18 mouse cellular contexts compared by ENCODE assay signal in the genomic region with DNA sequence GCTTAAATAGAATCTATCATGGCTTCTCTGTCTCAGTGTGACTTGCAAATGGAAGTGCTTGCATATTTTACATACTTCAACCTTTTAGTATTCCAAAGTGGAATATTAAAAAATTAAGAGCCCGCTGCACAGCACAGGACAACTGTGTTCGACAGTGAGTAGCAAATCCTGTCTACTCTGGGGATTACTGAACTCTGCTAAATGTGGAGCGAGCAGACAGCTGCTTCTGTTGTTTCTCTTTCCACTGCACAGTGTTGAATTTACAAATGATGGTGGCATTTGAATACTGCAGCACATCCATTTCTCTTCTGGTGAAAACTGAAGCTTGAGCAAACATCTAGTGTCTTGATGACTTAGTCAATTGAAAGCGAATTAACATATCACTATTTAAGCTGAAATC.
DNase-seq lines count a peak whose midpoint lies in the region; ATAC-seq and TF ChIP-seq lines count a peak whose summit lies in the region.
"Had no signal": no experiment of that assay in that cellular context is flagged by ENCODE, and none has a peak within 500 bp of the region (broad histone marks: within the 10 kb centered on the region; RNA-seq: fewer than 3 reads in every experiment).

No protein-coding gene starts in this region.

- 0 out of 2 replicates have a peak, but pooled peaks have one; percentile 38 for ATAC-seq in forebrain, embryonic 15.5 days (replicated peaks)
- no peak for ATAC-seq in forebrain, embryonic 13.5 days
- ATAC-seq in hindbrain, postnatal 0 days, result 0 out of 2 replicates have a peak, but pooled peaks have one; percentile 40
- peak; percentile 59; the same call in 1 of the 2 replicates for ATAC-seq in midbrain, embryonic 11.5 days (ENCODE audit: low FRiP score)
- ATAC-seq: forebrain, embryonic 14.5 days; hindbrain, embryonic 16.5 days had no signal

- H3K4me1 ChIP-seq in forebrain, embryonic 15.5 days, result no peaks in the 10 kb centered on the region
- no peaks in the 10 kb centered on the region for H3K4me1 ChIP-seq in forebrain, embryonic 13.5 days
- H3K4me1 ChIP-seq in hindbrain, postnatal 0 days (ENCODE audit: insufficient read depth, low read length), result no peaks in the 10 kb centered on the region
- no peaks in the 10 kb centered on the region for H3K4me1 ChIP-seq in hindbrain, embryonic 10.5 days (replicated peaks)
- H3K4me1 ChIP-seq in midbrain, embryonic 11.5 days (ENCODE audit: control insufficient read depth, insufficient read depth, low read length), result no peaks in the 10 kb centered on the region
- no peaks in the 10 kb centered on the region for H3K4me1 ChIP-seq in midbrain, embryonic 10.5 days
- H3K4me1 ChIP-seq: heart, embryonic 13.5 days; hindbrain, embryonic 12.5 days had no signal

- no peak for TF ChIP-seq POLR2A in brain, embryonic 14.5 days (IDR thresholded peaks at IDR 0.05; ENCODE audit: borderline replicate concordance, extremely low read depth, insufficient read depth, insufficient read length, poor library complexity, severe bottlenecking)

- no peaks in the 10 kb centered on the region for H3K9me3 ChIP-seq in forebrain, embryonic 15.5 days
- H3K9me3 ChIP-seq in forebrain, embryonic 13.5 days (replicated peaks), result no peaks in the 10 kb centered on the region
- H3K9me3 ChIP-seq in hindbrain, postnatal 0 days (ENCODE audit: low read length), result no peaks in the 10 kb centered on the region
- H3K9me3 ChIP-seq in hindbrain, embryonic 10.5 days, result no peaks in the 10 kb centered on the region
- no peaks in the 10 kb centered on the region for H3K9me3 ChIP-seq in midbrain, embryonic 11.5 days (ENCODE audit: control insufficient read depth, low read length)
- no peaks in the 10 kb centered on the region for H3K9me3 ChIP-seq in midbrain, embryonic 10.5 days (replicated peaks)
- H3K9me3 ChIP-seq: heart, embryonic 13.5 days; hindbrain, embryonic 12.5 days had no signal

- H3K27me3 ChIP-seq in forebrain, embryonic 15.5 days, result no peaks in the 10 kb centered on the region
- no peaks in the 10 kb centered on the region for H3K27me3 ChIP-seq in forebrain, embryonic 13.5 days
- H3K27me3 ChIP-seq in hindbrain, postnatal 0 days (ENCODE audit: insufficient read depth, low read length), result no peaks in the 10 kb centered on the region
- no peaks in the 10 kb centered on the region for H3K27me3 ChIP-seq in hindbrain, embryonic 10.5 days (ENCODE audit: insufficient read depth, poor library complexity, severe bottlenecking)
- H3K27me3 ChIP-seq in midbrain, embryonic 11.5 days (ENCODE audit: control insufficient read depth, insufficient read depth, low read length), result no peaks in the 10 kb centered on the region
- H3K27me3 ChIP-seq in midbrain, embryonic 10.5 days (ENCODE audit: low read depth, poor library complexity, severe bottlenecking), result no peaks in the 10 kb centered on the region
- H3K27me3 ChIP-seq: heart, embryonic 13.5 days; hindbrain, embryonic 12.5 days had no signal

- 77% methylated on average over 4 of the region's 4 CpGs for WGBS in forebrain, embryonic 15.5 days
- 83% methylated on average over 4 of the region's 4 CpGs for WGBS in forebrain, embryonic 13.5 days
- 67% methylated on average over 4 of the region's 4 CpGs for WGBS in hindbrain, postnatal 0 days
- 88% methylated on average over 4 of the region's 4 CpGs for WGBS in hindbrain, embryonic 10.5 days
- 78% methylated on average over 4 of the region's 4 CpGs for WGBS in midbrain, embryonic 11.5 days
- 81% methylated on average over 4 of the region's 4 CpGs for WGBS in midbrain, embryonic 10.5 days

- no peak overlapping the region for H3K4me3 ChIP-seq in forebrain, embryonic 15.5 days
- no peak overlapping the region for H3K4me3 ChIP-seq in forebrain, embryonic 13.5 days
- no peak overlapping the region for H3K4me3 ChIP-seq in hindbrain, postnatal 0 days (ENCODE audit: low read length)
- no peak overlapping the region for H3K4me3 ChIP-seq in hindbrain, embryonic 10.5 days
- no peak overlapping the region for H3K4me3 ChIP-seq in midbrain, embryonic 11.5 days (ENCODE audit: low read depth, low read length)
- no peak overlapping the region for H3K4me3 ChIP-seq in midbrain, embryonic 10.5 days
- H3K4me3 ChIP-seq: heart, embryonic 13.5 days; hindbrain, embryonic 12.5 days had no signal

- TF ChIP-seq CTCF in hindbrain, postnatal 0 days (IDR thresholded peaks at IDR 0.05; ENCODE audit: low read depth), result no peak
- no peak for TF ChIP-seq CTCF in brain, embryonic 14.5 days (IDR thresholded peaks at IDR 0.05; ENCODE audit: borderline replicate concordance, extremely low read depth, insufficient read depth, insufficient read length)

- no peak overlapping the region for H3K27ac ChIP-seq in forebrain, embryonic 15.5 days (replicated peaks)
- no peak overlapping the region for H3K27ac ChIP-seq in forebrain, embryonic 13.5 days
- H3K27ac ChIP-seq in hindbrain, postnatal 0 days, result no peak overlapping the region
- no peak overlapping the region for H3K27ac ChIP-seq in hindbrain, embryonic 10.5 days
- no peak overlapping the region for H3K27ac ChIP-seq in midbrain, embryonic 11.5 days (ENCODE audit: low read depth, low read length)
- no peak overlapping the region for H3K27ac ChIP-seq in midbrain, embryonic 10.5 days (replicated peaks)
- H3K27ac ChIP-seq: heart, embryonic 13.5 days; hindbrain, embryonic 12.5 days had no signal

- DNase-seq in hindbrain, postnatal 0 days (ENCODE audit: low spot score), result no peak
- DNase-seq in hindbrain, embryonic 10.5 days (ENCODE audit: low spot score), result no peak
- DNase-seq in midbrain, embryonic 11.5 days (ENCODE audit: low spot score, missing footprints), result no peak
- DNase-seq in midbrain, embryonic 10.5 days (ENCODE audit: low spot score), result no peak
- peak; percentile 13 for DNase-seq in brain, embryonic 14.5 days (ENCODE audit: low read depth)
- no peak for DNase-seq in ovary, adult 18-20 months (ENCODE audit: low spot score)
- DNase-seq: adrenal gland, postnatal 10 days; cerebellum, adult 18-20 months; cerebellum, adult 9-11 months; cerebellum, postnatal 36 days; gastrocnemius, postnatal 36 days; heart, postnatal 36 days had no signal

- H3K4me2 ChIP-seq in forebrain, embryonic 15.5 days (replicated peaks), result no peak overlapping the region
- H3K4me2 ChIP-seq in forebrain, embryonic 13.5 days, result no peak overlapping the region
- no peak overlapping the region for H3K4me2 ChIP-seq in hindbrain, postnatal 0 days (ENCODE audit: low read depth, low read length)
- no peak overlapping the region for H3K4me2 ChIP-seq in midbrain, embryonic 11.5 days
- H3K4me2 ChIP-seq: heart, embryonic 13.5 days; hindbrain, embryonic 12.5 days had no signal

- no peak overlapping the region for H3K9ac ChIP-seq in forebrain, embryonic 15.5 days (replicated peaks)
- H3K9ac ChIP-seq in forebrain, embryonic 13.5 days, result no peak overlapping the region
- H3K9ac ChIP-seq in hindbrain, postnatal 0 days (replicated peaks; ENCODE audit: low read length), result no peak overlapping the region
- no peak overlapping the region for H3K9ac ChIP-seq in midbrain, embryonic 11.5 days (ENCODE audit: low read length)
- H3K9ac ChIP-seq: heart, embryonic 13.5 days; hindbrain, embryonic 12.5 days had no signal

- H3K36me3 ChIP-seq in forebrain, embryonic 15.5 days, result no peaks in the 10 kb centered on the region
- no peaks in the 10 kb centered on the region for H3K36me3 ChIP-seq in forebrain, embryonic 13.5 days (ENCODE audit: poor library complexity, severe bottlenecking)
- no peaks in the 10 kb centered on the region for H3K36me3 ChIP-seq in hindbrain, postnatal 0 days (ENCODE audit: insufficient read depth, low read length)
- no peaks in the 10 kb centered on the region for H3K36me3 ChIP-seq in hindbrain, embryonic 10.5 days
- no peaks in the 10 kb centered on the region for H3K36me3 ChIP-seq in midbrain, embryonic 11.5 days (ENCODE audit: control insufficient read depth, insufficient read depth, low read length)
- no peaks in the 10 kb centered on the region for H3K36me3 ChIP-seq in midbrain, embryonic 10.5 days
- H3K36me3 ChIP-seq: heart, embryonic 13.5 days; hindbrain, embryonic 12.5 days had no signal
